In the genomic region with DNA sequence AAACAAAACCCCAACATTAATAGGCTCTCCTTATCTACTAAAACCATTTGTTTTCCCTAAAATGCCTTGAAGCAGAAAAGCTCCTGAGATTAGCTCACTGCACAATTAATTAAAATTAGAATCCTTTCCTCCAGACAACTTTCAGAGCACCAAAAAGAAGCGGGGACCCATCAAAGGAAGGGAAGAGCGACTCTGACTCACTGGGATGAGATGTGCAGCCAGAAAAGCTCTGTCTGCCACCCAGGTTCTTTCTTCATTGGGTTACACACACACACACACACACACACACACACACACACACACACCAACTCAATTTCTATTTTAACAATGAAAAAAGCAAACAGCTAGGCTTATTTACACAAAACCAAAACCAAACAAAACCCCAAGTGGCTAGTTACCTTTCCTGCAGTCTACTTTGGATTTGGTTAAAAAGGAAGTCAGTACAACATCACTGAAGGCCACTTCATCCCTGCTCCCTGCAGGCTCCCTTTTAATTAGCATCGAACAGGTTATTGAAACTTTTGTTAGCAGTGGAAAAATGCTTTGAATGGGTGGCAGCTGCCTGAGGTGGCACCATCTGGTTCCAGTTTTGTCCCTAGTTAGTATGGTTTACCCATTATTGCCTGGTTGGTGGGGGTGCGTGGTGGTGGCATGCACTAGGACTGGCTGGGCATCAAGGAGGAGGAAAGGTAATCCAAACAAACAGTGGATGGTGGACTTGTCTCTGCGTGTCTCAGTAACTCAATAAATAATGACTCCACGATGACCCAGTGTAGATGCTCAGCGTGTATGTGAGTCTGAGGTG, we compare ENCODE assay signal across 24 mouse cellular contexts.
A peak's percentile ranks its signal among the peaks of the same experiment; 100 is the strongest.
DNase-seq lines count a peak whose midpoint lies in the region; ATAC-seq and TF ChIP-seq lines count a peak whose summit lies in the region.
"Had no signal": no experiment of that assay in that cellular context is flagged by ENCODE, and none has a peak within 500 bp of the region (broad histone marks: within the 10 kb centered on the region; RNA-seq: fewer than 3 reads in every experiment).

No protein-coding gene starts in this region.

- H3K4me2 ChIP-seq in lung, embryonic 14.5 days = no peak overlapping the region
- no peak overlapping the region for H3K4me2 ChIP-seq in forebrain, embryonic 12.5 days
- H3K4me2 ChIP-seq in limb, embryonic 11.5 days (ENCODE audit: low read depth, severe bottlenecking) = no peak overlapping the region
- H3K4me2 ChIP-seq: heart, embryonic 15.5 days; kidney, embryonic 15.5 days; midbrain, embryonic 11.5 days; neural tube, embryonic 12.5 days had no signal

- H3K27ac ChIP-seq in lung, embryonic 14.5 days (ENCODE audit: low read depth) = no peak overlapping the region
- H3K27ac ChIP-seq in forebrain, embryonic 12.5 days = peak overlapping the region; percentile 68
- no peak overlapping the region for H3K27ac ChIP-seq in limb, embryonic 11.5 days (replicated peaks; ENCODE audit: low read depth, low read length)
- H3K27ac ChIP-seq in cerebellum, adult 2 months (ENCODE audit: insufficient read depth, low read length) = no peak overlapping the region
- H3K27ac ChIP-seq: gastrocnemius, adult 2 months; heart, adult 2 months; heart, embryonic 15.5 days; hindbrain, postnatal 0 days; kidney, embryonic 15.5 days; liver, embryonic 14.5 days; macrophage; neural tube, embryonic 12.5 days had no signal

- no peak for TF ChIP-seq POLR2A in lung, adult 2 months (IDR thresholded peaks at IDR 0.05; ENCODE audit: borderline replicate concordance, extremely low read depth, low read depth, low read length)
- no peak for TF ChIP-seq POLR2A in cerebellum, adult 2 months (IDR thresholded peaks at IDR 0.05; ENCODE audit: borderline replicate concordance, insufficient read depth, low read length)

- no peak for ATAC-seq in lung, embryonic 14.5 days (ENCODE audit: insufficient read depth)
- peak; percentile 45; the same call in 1 of the 2 replicates for ATAC-seq in forebrain, embryonic 12.5 days (ENCODE audit: low FRiP score)
- ATAC-seq in limb, embryonic 11.5 days (ENCODE audit: insufficient number of reproducible peaks, low FRiP score, low TSS enrichment, low read depth) = no peak
- ATAC-seq: hindbrain, postnatal 0 days; intestine, postnatal 0 days had no signal

- no peaks in the 10 kb centered on the region for H3K4me1 ChIP-seq in lung, embryonic 14.5 days (ENCODE audit: insufficient read depth)
- no peaks in the 10 kb centered on the region; the same call in 1 of the 2 replicates for H3K4me1 ChIP-seq in lung, adult 2 months (ENCODE audit: control insufficient read depth, insufficient read depth, low read length)
- peaks cover 11% of the 10 kb centered on the region for H3K4me1 ChIP-seq in forebrain, embryonic 12.5 days
- H3K4me1 ChIP-seq in limb, embryonic 11.5 days (ENCODE audit: control insufficient read depth, insufficient read depth, low read length) = no peaks in the 10 kb centered on the region
- peaks cover 7% of the 10 kb centered on the region for H3K4me1 ChIP-seq in cerebellum, adult 2 months (ENCODE audit: control insufficient read depth, insufficient read depth, low read length)
- H3K4me1 ChIP-seq: heart, embryonic 15.5 days had no signal

- 46% methylated on average over 7 of the region's 7 CpGs for WGBS in lung, embryonic 14.5 days
- WGBS in lung, adult 2 months = 67% methylated on average over 7 of the region's 7 CpGs
- 38% methylated on average over 7 of the region's 7 CpGs for WGBS in forebrain, embryonic 12.5 days
- 47% methylated on average over 7 of the region's 7 CpGs for WGBS in limb, embryonic 11.5 days
- WGBS in cerebellum, adult 2 months = 85% methylated on average over 7 of the region's 7 CpGs

- no peak for TF ChIP-seq CTCF in lung, embryonic 14.5 days (IDR thresholded peaks at IDR 0.05; ENCODE audit: low read depth)
- TF ChIP-seq CTCF in lung, adult 2 months (IDR thresholded peaks at IDR 0.05; ENCODE audit: insufficient read depth, low read length) = no peak
- no peak for TF ChIP-seq CTCF in cerebellum, adult 2 months (IDR thresholded peaks at IDR 0.05; ENCODE audit: borderline replicate concordance, insufficient read depth, low read depth, low read length)

- H3K9ac ChIP-seq in lung, embryonic 14.5 days = no peak overlapping the region
- no peak overlapping the region for H3K9ac ChIP-seq in forebrain, embryonic 12.5 days
- no peak overlapping the region for H3K9ac ChIP-seq in limb, embryonic 11.5 days (ENCODE audit: low read length)
- H3K9ac ChIP-seq: heart, embryonic 15.5 days; kidney, embryonic 15.5 days; liver, embryonic 14.5 days; neural tube, embryonic 12.5 days had no signal

- H3K9me3 ChIP-seq in lung, embryonic 14.5 days (ENCODE audit: low read depth, low read length) = no peaks in the 10 kb centered on the region
- no peaks in the 10 kb centered on the region for H3K9me3 ChIP-seq in forebrain, embryonic 12.5 days
- H3K9me3 ChIP-seq in limb, embryonic 11.5 days (ENCODE audit: control insufficient read depth, low read length) = no peaks in the 10 kb centered on the region
- H3K9me3 ChIP-seq: heart, embryonic 15.5 days; kidney, embryonic 15.5 days; neural tube, embryonic 12.5 days had no signal

- peaks cover 31% of the 10 kb centered on the region for H3K36me3 ChIP-seq in lung, embryonic 14.5 days (ENCODE audit: insufficient read depth)
- peaks cover 27% of the 10 kb centered on the region for H3K36me3 ChIP-seq in forebrain, embryonic 12.5 days (replicated peaks)
- H3K36me3 ChIP-seq in limb, embryonic 11.5 days (ENCODE audit: control insufficient read depth, insufficient read depth, low read length) = no peaks in the 10 kb centered on the region

- H3K27me3 ChIP-seq in lung, embryonic 14.5 days (ENCODE audit: insufficient read depth, low read length) = no peaks in the 10 kb centered on the region
- no peaks in the 10 kb centered on the region for H3K27me3 ChIP-seq in forebrain, embryonic 12.5 days
- no peaks in the 10 kb centered on the region for H3K27me3 ChIP-seq in limb, embryonic 11.5 days (ENCODE audit: control insufficient read depth, insufficient read depth, low read length)
- no peaks in the 10 kb centered on the region for H3K27me3 ChIP-seq in cerebellum, adult 2 months (ENCODE audit: control insufficient read depth, insufficient read depth, low read length)
- H3K27me3 ChIP-seq: heart, embryonic 15.5 days; kidney, embryonic 15.5 days; neural tube, embryonic 12.5 days had no signal

- H3K4me3 ChIP-seq in lung, embryonic 14.5 days (ENCODE audit: low read depth, low read length) = no peak overlapping the region
- no peak overlapping the region for H3K4me3 ChIP-seq in lung, adult 2 months (replicated peaks; ENCODE audit: extremely low read depth, low read depth, low read length)
- no peak overlapping the region for H3K4me3 ChIP-seq in forebrain, embryonic 12.5 days (replicated peaks)
- H3K4me3 ChIP-seq in limb, embryonic 11.5 days (ENCODE audit: low read depth, low read length) = no peak overlapping the region
- H3K4me3 ChIP-seq in cerebellum, adult 2 months (replicated peaks; ENCODE audit: insufficient read depth, low read depth, low read length) = no peak overlapping the region
- H3K4me3 ChIP-seq: gastrocnemius, adult 2 months; heart, adult 2 months; heart, embryonic 15.5 days; kidney, embryonic 15.5 days; neural tube, embryonic 12.5 days had no signal

- DNase-seq in lung, embryonic 14.5 days = peak; percentile 25
- DNase-seq in lung, adult 2 months = no peak
- peak; percentile 81 for DNase-seq in brain, adult 2 months (ENCODE audit: low read depth, low spot score)
- peak; percentile 45 for DNase-seq in limb, embryonic 11.5 days (ENCODE audit: low spot score)
- DNase-seq in cerebellum, adult 2 months = no peak
- DNase-seq in left cerebral cortex, adult 8-10 months (ENCODE audit: low spot score in 2 of 2) = no peak
- DNase-seq: adrenal gland, adult 8-10 months; cerebellum, postnatal 25 days; embryo, embryonic 11 days; gastrocnemius, adult 2 months; heart, adult 2 months; heart, postnatal 4 days; layer of hippocampus, postnatal 36 days; right cerebral cortex, adult 18-20 months; thymus, postnatal 14 days had no signal

Comparison
In these comparisons a context has a peak if more than half of its experiments do, and no peak if none do; other contexts are left out.
1. DNase-seq: peak in lung, embryonic 14.5 days (single experiment), brain, adult 2 months (single experiment) and limb, embryonic 11.5 days (single experiment); none in lung, adult 2 months (single experiment), cerebellum, adult 2 months (0 of 2) and left cerebral cortex, adult 8-10 months (0 of 2).